Mouse (Mus musculus) frontal cortex, adult 2 months (tissue): ENCODE measurements around the gene Lsr. TPM values are rescaled to one million over a fixed set of nuclear protein-coding genes. Genes with fewer than 3 reads are reported as not detected.

Experiments
- DNase-seq, 2 experiments: peaks; one replicate each; pipeline ENCODE4 v3.0.0; 2022; ENCODE audit warnings: low spot score in 1 of 2; ENCODE audit errors: extremely low spot score in 1 of 2
- polyA plus RNA-seq: library from polyadenylated mRNA; depleted of rRNA; stranded (reverse); fragments of >200 nt; gene quantifications from 2 replicates; pipeline ENCODE4 v1.2.3, GENCODE M21; 2012; rRNA removed

The Lsr gene
- 10.3 and 12.7 TPM in 2 replicates for polyA plus RNA-seq

- DNase-seq, result no peak
Observed at GRCm38 (mm10) chr7:30973251-30973500, at the start of gene Lsr. TSS of gene Lsr (minus strand) at chr7:30973464.

- DNase-seq, result peak; percentile 86 to 90
Observed at GRCm38 (mm10) chr7:31017104-31017901, 44.0 kb upstream of the Lsr start.

GRCm38 (mm10) chr7:31012971-31013370 is 39.7 kb upstream of the Lsr start:
- DNase-seq, result no peak

- no peak for DNase-seq
Observed at GRCm38 (mm10) chr7:31008889-31009288, 35.6 kb upstream of the Lsr start.

- no peak for DNase-seq
Observed at GRCm38 (mm10) chr7:31008175-31008574, 34.9 kb upstream of the Lsr start.

- DNase-seq, result no peak
Observed at GRCm38 (mm10) chr7:31007775-31008174, 34.5 kb upstream of the Lsr start.

GRCm38 (mm10) chr7:31002650-31003049 is 29.4 kb upstream of the Lsr start:
- DNase-seq, result no peak

GRCm38 (mm10) chr7:31000505-31001020 is 27.3 kb upstream of the Lsr start:
- peak in 1 of 2 experiments; percentile 33 for DNase-seq

- no peak for DNase-seq
Observed at GRCm38 (mm10) chr7:30996491-30996890, 23.2 kb upstream of the Lsr start.

- no peak for DNase-seq
Observed at GRCm38 (mm10) chr7:30993986-30994385, 20.7 kb upstream of the Lsr start.

GRCm38 (mm10) chr7:30992148-30992547 is 18.9 kb upstream of the Lsr start:
- DNase-seq, result no peak

- DNase-seq, result no peak
Observed at GRCm38 (mm10) chr7:30988519-30989162, 15.4 kb upstream of the Lsr start.

GRCm38 (mm10) chr7:30985357-30985756 is 12.1 kb upstream of the Lsr start:
- no peak for DNase-seq

- DNase-seq, result no peak
Observed at GRCm38 (mm10) chr7:30981703-30982102, 8.4 kb upstream of the Lsr start.

GRCm38 (mm10) chr7:30973501-30974289 is 431 bp upstream of the Lsr start, which contains the start of gene Fam187b:
TSS of gene Fam187b (plus strand) at chr7:30973790.
- DNase-seq, result peak in 1 of 2 experiments; percentile 82

GRCm38 (mm10) chr7:30972426-30973250 is 626 bp downstream of the Lsr start:
- DNase-seq, result no peak

GRCm38 (mm10) chr7:30971901-30972300 is 1.4 kb downstream of the Lsr start:
- DNase-seq, result no peak

- DNase-seq, result no peak
Observed at GRCm38 (mm10) chr7:30969174-30969573, 4.1 kb downstream of the Lsr start.

- DNase-seq, result no peak
Observed at GRCm38 (mm10) chr7:30968611-30969010, 4.7 kb downstream of the Lsr start.

GRCm38 (mm10) chr7:30966657-30967056 is 6.6 kb downstream of the Lsr start:
- no peak for DNase-seq
